Mouse (Mus musculus): Measurements from ENCODE around the gene Pih1d3.

- TF ChIP-seq CTCF (IDR thresholded peaks at IDR 0.05; ENCODE audit: control insufficient read depth, insufficient read depth, insufficient replicate concordance, low read depth, low read length) (no peak), POLR2A (IDR thresholded peaks at IDR 0.05; ENCODE audit: control insufficient read depth, low read depth, low read length) (no peak)
Measured at GRCm38 (mm10) chr1:31233319-31234036, 10.8 kb downstream of the Pih1d3 start.

Data from testis, adult 2 months (tissue).